Mouse (Mus musculus) gonadal fat pad, adult 2 months (tissue): ENCODE measurements around the gene B9d2. TPM values are rescaled to one million over a fixed set of nuclear protein-coding genes. Genes with fewer than 3 reads are reported as not detected.

Experiments used
- DNase-seq: peaks from one replicate; pipeline ENCODE4 v3.0.0-alpha.2; 2012; ENCODE audit warnings: low read depth
- polyA plus RNA-seq: library from polyadenylated mRNA; depleted of rRNA; stranded (reverse); fragments of >200 nt; gene quantifications from 2 replicates; pipeline ENCODE4 v1.2.3, GENCODE M21; 2012; rRNA removed

The B9d2 gene
- polyA plus RNA-seq, 1 experiment = 46.3 TPM

DNA sequence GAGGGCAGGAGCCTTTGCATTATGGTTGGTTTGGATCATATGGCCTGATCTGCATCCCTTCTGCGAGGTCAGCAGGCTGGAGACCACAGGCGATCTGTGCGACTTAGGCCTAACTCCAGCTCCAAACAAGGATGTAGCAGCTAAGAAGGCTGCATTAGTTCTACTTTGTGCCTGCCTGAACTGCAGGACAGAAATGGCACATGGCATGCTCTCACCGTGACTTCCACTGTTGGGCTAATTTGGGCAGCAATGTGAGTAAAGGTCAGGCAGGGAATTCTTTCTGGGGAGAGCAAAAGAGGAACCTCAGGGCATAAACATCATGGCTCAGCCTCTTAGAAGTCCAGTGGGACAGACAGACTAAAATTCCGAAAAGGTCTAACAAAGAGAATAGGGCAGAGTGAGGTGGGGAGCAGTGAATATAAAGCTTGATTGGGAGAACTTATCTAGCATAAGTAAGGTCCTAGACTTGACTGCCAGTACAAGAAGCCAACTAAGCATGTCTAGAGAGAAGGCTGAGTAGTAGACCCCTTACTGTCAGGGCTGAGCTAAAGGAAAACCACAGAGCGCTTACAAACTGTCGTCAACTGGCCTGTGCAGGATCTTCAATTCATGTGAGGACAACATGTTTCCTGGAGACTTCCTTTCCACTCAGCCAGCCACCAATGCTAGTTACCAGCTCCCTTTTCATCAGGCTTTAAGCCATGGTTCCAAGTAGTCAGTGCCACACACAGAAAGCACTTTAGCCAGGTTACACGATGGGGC, 50.9 kb downstream of the B9d2 start:
- no peak for DNase-seq

DNA sequence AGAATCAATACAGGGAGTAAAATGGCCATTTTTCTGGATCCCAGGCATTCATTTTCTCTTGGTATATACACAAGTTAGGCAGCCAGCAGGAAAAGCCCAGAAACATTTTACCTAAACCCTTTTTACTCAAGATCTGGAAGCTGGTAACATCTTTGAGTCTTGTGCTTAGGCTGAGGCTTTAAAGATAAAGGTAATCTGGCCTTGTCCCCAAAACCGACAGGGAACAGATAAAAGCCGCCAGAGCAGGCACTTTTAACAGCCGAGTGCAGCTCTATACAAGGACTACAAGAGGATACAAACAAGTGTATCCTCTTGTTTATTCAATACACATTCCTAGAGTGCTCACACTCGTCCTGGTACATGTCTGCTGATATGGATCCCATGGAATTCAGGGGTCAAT, 54.4 kb downstream of the B9d2 start:
- no peak for DNase-seq

Other genes with a start within 250 kb of the B9d2 start
- gene Ceacam1, start 203.2 kb upstream of the B9d2 start, polyA plus RNA-seq = 7.4 and 8.9 TPM in 2 replicates
- gene Ceacam2, start 140.9 kb upstream of the B9d2 start, polyA plus RNA-seq = 0.16 and 0.31 TPM in 2 replicates
- 0.20 and 0.33 TPM in 2 replicates for gene Erich4, start 64.9 kb upstream of the B9d2 start, polyA plus RNA-seq
- 28.5 and 28.9 TPM in 2 replicates for gene Dmac2, start 61.4 kb upstream of the B9d2 start, polyA plus RNA-seq
- 13.8 and 15.5 TPM in 2 replicates for gene B3gnt8, start 54.1 kb upstream of the B9d2 start, polyA plus RNA-seq
- gene Bckdha, start 21.8 kb upstream of the B9d2 start, polyA plus RNA-seq = 199 and 232 TPM in 2 replicates
- 54.8 and 66.2 TPM in 2 replicates for gene Exosc5, start 21.6 kb upstream of the B9d2 start, polyA plus RNA-seq
- gene Tmem91, start 5.6 kb upstream of the B9d2 start, polyA plus RNA-seq = 3.5 and 4.1 TPM in 2 replicates
- 32.4 and 52.4 TPM in 2 replicates for gene Tgfb1, start 6.2 kb downstream of the B9d2 start, polyA plus RNA-seq
- gene Ccdc97, start 38.3 kb downstream of the B9d2 start, polyA plus RNA-seq = 46.3 and 54.6 TPM in 2 replicates
- gene Hnrnpul1, start 74.0 kb downstream of the B9d2 start, polyA plus RNA-seq = 32.1 and 58.5 TPM in 2 replicates
- gene Axl, start 107.9 kb downstream of the B9d2 start, polyA plus RNA-seq = 56.1 and 57.0 TPM in 2 replicates
- gene Cyp2s1, start 136.1 kb downstream of the B9d2 start, polyA plus RNA-seq = 4.2 and 5.4 TPM in 2 replicates
- 0.42 and 0.46 TPM in 2 replicates for gene Cyp2b10, start 216.8 kb downstream of the B9d2 start, polyA plus RNA-seq